Mouse (Mus musculus) lung, postnatal 0 days (tissue): Measurements from ENCODE around the gene Rhod.

ENCODE experiments used
- CTCF ChIP-seq: IDR thresholded peaks from 2 replicates; pipeline ENCODE4 v1.5.1; 2016; ENCODE audit warnings: antibody characterized with exemption, mild to moderate bottlenecking
- EP300 ChIP-seq: IDR thresholded peaks from 2 replicates; pipeline ENCODE4 v1.6.1; 2016; ENCODE audit warnings: antibody characterized with exemption, mild to moderate bottlenecking, control low read depth

DNA sequence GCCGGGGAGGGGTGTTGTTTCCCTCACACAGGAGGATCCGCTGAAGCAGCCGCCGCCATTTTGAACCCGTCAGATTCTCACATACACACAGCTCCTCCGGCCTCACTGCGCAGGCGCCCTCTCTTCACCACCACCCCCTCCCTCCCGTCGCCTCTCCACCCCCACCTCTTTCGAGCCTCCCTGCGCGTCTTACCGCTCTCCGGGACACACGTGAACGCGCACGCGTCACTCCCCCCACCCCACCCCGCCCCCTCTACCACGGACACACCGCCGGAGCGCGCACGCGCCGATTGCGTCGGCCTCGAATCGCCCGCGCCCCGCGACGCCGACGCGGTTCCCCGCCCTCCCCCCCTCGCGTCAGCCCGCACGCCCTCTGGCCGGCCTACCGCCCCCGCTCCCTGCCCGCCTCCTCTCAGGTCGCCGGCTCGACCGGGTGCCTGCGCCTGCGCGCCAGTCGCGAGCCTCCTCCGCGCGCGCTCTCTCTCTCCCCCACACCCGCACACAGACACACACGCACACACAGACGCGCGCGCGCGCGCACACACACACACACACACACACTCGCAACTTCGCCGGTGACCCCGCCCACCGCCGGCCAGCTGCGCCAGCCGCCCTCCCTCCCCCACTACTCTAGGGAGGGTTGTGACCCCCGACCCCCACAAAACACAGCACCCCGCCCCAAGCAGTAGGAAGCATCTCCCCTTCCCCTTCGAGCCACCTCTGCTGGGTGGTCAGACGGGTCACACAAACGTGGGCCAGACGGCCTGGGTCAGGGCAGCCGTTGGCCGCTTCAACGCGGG is 42.0 kb downstream of the Rhod start:
- no peak for TF ChIP-seq CTCF
- no peak for TF ChIP-seq EP300
